12 mouse cellular contexts compared by ENCODE assay signal in the genomic region with DNA sequence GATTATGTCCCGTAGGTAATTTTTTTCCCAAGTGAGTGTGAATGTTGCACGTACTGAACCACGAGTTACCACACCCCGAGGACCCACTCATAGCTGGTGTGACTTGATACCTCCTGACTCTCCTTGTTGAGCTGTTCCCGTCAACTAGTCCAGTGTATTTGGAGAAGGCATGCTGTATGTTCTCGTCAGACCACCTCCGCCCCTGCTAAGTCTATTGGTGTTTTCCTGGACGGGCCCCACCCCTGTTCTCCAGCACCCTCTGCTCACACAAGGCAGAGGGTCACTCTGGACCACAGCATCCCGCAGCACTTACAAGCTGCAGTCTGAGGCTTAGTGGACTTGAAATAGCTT.
DNase-seq lines count a peak whose midpoint lies in the region; ATAC-seq lines count a peak whose summit lies in the region.
"Had no signal": no experiment of that assay in that cellular context is flagged by ENCODE, and none has a peak within 500 bp of the region (broad histone marks: within the 10 kb centered on the region; RNA-seq: fewer than 3 reads in every experiment).

No protein-coding gene starts in this region.

- H3K36me3 ChIP-seq in forebrain, embryonic 13.5 days (ENCODE audit: poor library complexity, severe bottlenecking): no peaks in the 10 kb centered on the region
- H3K36me3 ChIP-seq in forebrain, embryonic 12.5 days (replicated peaks): no peaks in the 10 kb centered on the region
- no peaks in the 10 kb centered on the region for H3K36me3 ChIP-seq in midbrain, embryonic 16.5 days (ENCODE audit: control insufficient read depth, insufficient read depth, low read length)
- H3K36me3 ChIP-seq in midbrain, embryonic 13.5 days: no peaks in the 10 kb centered on the region
- no peaks in the 10 kb centered on the region for H3K36me3 ChIP-seq in limb, embryonic 15.5 days
- H3K36me3 ChIP-seq: limb, embryonic 12.5 days had no signal

- H3K4me1 ChIP-seq in forebrain, embryonic 13.5 days: peaks cover 12% of the 10 kb centered on the region
- H3K4me1 ChIP-seq in forebrain, embryonic 12.5 days: peaks cover 10% of the 10 kb centered on the region
- H3K4me1 ChIP-seq in midbrain, embryonic 16.5 days (ENCODE audit: control insufficient read depth, insufficient read depth, low read length): peaks cover 9% of the 10 kb centered on the region
- no peaks in the 10 kb centered on the region for H3K4me1 ChIP-seq in midbrain, embryonic 13.5 days (replicated peaks)
- H3K4me1 ChIP-seq in limb, embryonic 15.5 days: peaks cover 12% of the 10 kb centered on the region

- no peak overlapping the region for H3K4me3 ChIP-seq in forebrain, embryonic 13.5 days
- H3K4me3 ChIP-seq in forebrain, embryonic 12.5 days (replicated peaks): no peak overlapping the region
- no peak overlapping the region for H3K4me3 ChIP-seq in midbrain, embryonic 16.5 days (ENCODE audit: low read depth, low read length)
- no peak overlapping the region for H3K4me3 ChIP-seq in midbrain, embryonic 13.5 days (replicated peaks)
- H3K4me3 ChIP-seq in limb, embryonic 15.5 days: no peak overlapping the region
- H3K4me3 ChIP-seq: limb, embryonic 12.5 days; myocyte had no signal

- peak; percentile 50; the same call in 1 of the 2 replicates for ATAC-seq in forebrain, embryonic 13.5 days
- no peak for ATAC-seq in forebrain, embryonic 12.5 days (ENCODE audit: low FRiP score)
- ATAC-seq in midbrain, embryonic 16.5 days: 0 out of 2 replicates have a peak, but pooled peaks have one; percentile 54
- no peak for ATAC-seq in midbrain, embryonic 13.5 days
- peak; percentile 72; the same call in 1 of the 2 replicates for ATAC-seq in limb, embryonic 15.5 days (ENCODE audit: insufficient number of reproducible peaks, low FRiP score, low TSS enrichment, low read depth)

- no peaks in the 10 kb centered on the region for H3K27me3 ChIP-seq in forebrain, embryonic 13.5 days
- no peaks in the 10 kb centered on the region for H3K27me3 ChIP-seq in forebrain, embryonic 12.5 days
- no peaks in the 10 kb centered on the region for H3K27me3 ChIP-seq in midbrain, embryonic 16.5 days (ENCODE audit: control insufficient read depth, insufficient read depth, low read depth, low read length)
- no peaks in the 10 kb centered on the region for H3K27me3 ChIP-seq in midbrain, embryonic 13.5 days
- no peaks in the 10 kb centered on the region for H3K27me3 ChIP-seq in limb, embryonic 15.5 days
- H3K27me3 ChIP-seq: limb, embryonic 12.5 days had no signal

- no peak for DNase-seq in adrenal gland, postnatal 25 days
- DNase-seq in right cerebral cortex, postnatal 36 days (ENCODE audit: low spot score in 2 of 2): no peak
- DNase-seq in kidney, postnatal 14 days: no peak
- DNase-seq: cerebellum, adult 18-20 months; kidney, adult 18-20 months had no signal

- no peak overlapping the region for H3K27ac ChIP-seq in forebrain, embryonic 13.5 days
- no peak overlapping the region for H3K27ac ChIP-seq in forebrain, embryonic 12.5 days
- H3K27ac ChIP-seq in midbrain, embryonic 16.5 days (ENCODE audit: low read length): no peak overlapping the region
- no peak overlapping the region for H3K27ac ChIP-seq in midbrain, embryonic 13.5 days
- H3K27ac ChIP-seq in limb, embryonic 15.5 days: peak overlapping the region; percentile 70
- H3K27ac ChIP-seq: limb, embryonic 12.5 days had no signal

- H3K9ac ChIP-seq in forebrain, embryonic 13.5 days: no peak overlapping the region
- no peak overlapping the region for H3K9ac ChIP-seq in forebrain, embryonic 12.5 days
- H3K9ac ChIP-seq in midbrain, embryonic 16.5 days (ENCODE audit: low read depth, low read length): no peak overlapping the region
- no peak overlapping the region for H3K9ac ChIP-seq in midbrain, embryonic 13.5 days (replicated peaks)
- no peak overlapping the region for H3K9ac ChIP-seq in limb, embryonic 15.5 days
- H3K9ac ChIP-seq: limb, embryonic 12.5 days had no signal

- no peak overlapping the region for H3K4me2 ChIP-seq in forebrain, embryonic 13.5 days
- no peak overlapping the region for H3K4me2 ChIP-seq in forebrain, embryonic 12.5 days
- H3K4me2 ChIP-seq in midbrain, embryonic 16.5 days (ENCODE audit: low read length): no peak overlapping the region
- H3K4me2 ChIP-seq in midbrain, embryonic 13.5 days (replicated peaks): no peak overlapping the region
- no peak overlapping the region for H3K4me2 ChIP-seq in limb, embryonic 15.5 days
- H3K4me2 ChIP-seq: limb, embryonic 12.5 days had no signal

- H3K9me3 ChIP-seq in forebrain, embryonic 13.5 days (replicated peaks): no peaks in the 10 kb centered on the region
- H3K9me3 ChIP-seq in forebrain, embryonic 12.5 days: no peaks in the 10 kb centered on the region
- no peaks in the 10 kb centered on the region for H3K9me3 ChIP-seq in midbrain, embryonic 16.5 days (replicated peaks; ENCODE audit: control insufficient read depth, low read length, poor library complexity, severe bottlenecking)
- H3K9me3 ChIP-seq in midbrain, embryonic 13.5 days: no peaks in the 10 kb centered on the region
- H3K9me3 ChIP-seq in limb, embryonic 15.5 days: no peaks in the 10 kb centered on the region
- H3K9me3 ChIP-seq: limb, embryonic 12.5 days had no signal

- WGBS in forebrain, embryonic 13.5 days: 79% methylated on average over 9 of the region's 9 CpGs
- WGBS in forebrain, embryonic 12.5 days: 74% methylated on average over 9 of the region's 9 CpGs
- WGBS in midbrain, embryonic 16.5 days: 74% methylated on average over 9 of the region's 9 CpGs
- WGBS in midbrain, embryonic 13.5 days: 76% methylated on average over 9 of the region's 9 CpGs
- WGBS in limb, embryonic 15.5 days: 57% methylated on average over 9 of the region's 9 CpGs

Comparison
In these comparisons a context has a peak if more than half of its experiments do, and no peak if none do; other contexts are left out.
1. ATAC-seq: peak in forebrain, embryonic 13.5 days (single experiment), midbrain, embryonic 16.5 days (single experiment) and limb, embryonic 15.5 days (single experiment); none in forebrain, embryonic 12.5 days (single experiment) and midbrain, embryonic 13.5 days (single experiment).